Mouse (Mus musculus) heart, embryonic 11.5 days (tissue): ENCODE results near the gene Trim14. TPM values are rescaled to one million over a fixed set of nuclear protein-coding genes. Genes with fewer than 3 reads are reported as not detected.

Experiments
- ATAC-seq: fragments of 200-750 bp; cut with Nextera tagmentation; replicated peaks from 2 replicates; pipeline ENCODE4 v1.8.0; 2017; ENCODE audit warnings: moderate library complexity; ENCODE audit not compliant: insufficient number of reproducible peaks, low FRiP score, low TSS enrichment
- H3K27ac ChIP-seq: fragments of 300-500 bp; sonication (generic); 2 replicates; pipeline ENCODE4 v1.5.1; 2014; ENCODE audit warnings: mild to moderate bottlenecking, low read depth, low read length
- H3K27me3 ChIP-seq: fragments of 300-500 bp; sonication (generic); 2 replicates; pipeline ENCODE4 v1.6.1; 2014; ENCODE audit warnings: mild to moderate bottlenecking, low read length, mixed read lengths; ENCODE audit not compliant: control insufficient read depth, insufficient read depth
- H3K36me3 ChIP-seq: fragments of 300-500 bp; sonication (generic); 2 replicates; pipeline ENCODE4 v1.6.1; 2014; ENCODE audit warnings: mild to moderate bottlenecking, low read length, moderate library complexity, mixed read lengths; ENCODE audit not compliant: control insufficient read depth, insufficient read depth
- H3K4me1 ChIP-seq: fragments of 300-500 bp; sonication (generic); 2 replicates; pipeline ENCODE4 v1.6.1; 2014; ENCODE audit warnings: low read length; ENCODE audit not compliant: control insufficient read depth, insufficient read depth
- H3K4me2 ChIP-seq: fragments of 300-500 bp; sonication (generic); 2 replicates; pipeline ENCODE4 v1.6.1; 2014; ENCODE audit warnings: mild to moderate bottlenecking, moderate library complexity
- H3K4me3 ChIP-seq: fragments of 300-500 bp; sonication (generic); 2 replicates; pipeline ENCODE4 v1.5.1; 2014; ENCODE audit warnings: low read depth, low read length
- H3K9ac ChIP-seq: fragments of 300-500 bp; sonication (generic); 2 replicates; pipeline ENCODE4 v1.6.1; 2014; ENCODE audit warnings: mild to moderate bottlenecking, low read depth, low read length, moderate library complexity
- H3K9me3 ChIP-seq: fragments of 300-500 bp; sonication (generic); replicated peaks from 2 replicates; pipeline ENCODE4 v1.6.1; 2016; ENCODE audit warnings: low read length; ENCODE audit not compliant: control insufficient read depth
- WGBS: fragments of 180-500 bp; shearing (Covaris S2); extraction: QIAGEN DNeasy Blood & Tissue Kit; methylation state at CpG from one replicate; pipeline ENCODE4 v1.1.7; 2014; ENCODE audit not compliant: insufficient replicate concordance; 5-methylcytosine and 5-hydroxymethylcytosine counted together
- polyA plus RNA-seq: library from polyadenylated mRNA; unstranded; fragments of >200 nt; fragmentation: Nextera tagmentation; extraction: Ambion mirVana; gene quantifications from 2 replicates; pipeline ENCODE4 v1.2.1, GENCODE M21; 2014

Trim14 gene
- polyA plus RNA-seq, 1 experiment from 2014 or later = 1.8 TPM

DNA sequence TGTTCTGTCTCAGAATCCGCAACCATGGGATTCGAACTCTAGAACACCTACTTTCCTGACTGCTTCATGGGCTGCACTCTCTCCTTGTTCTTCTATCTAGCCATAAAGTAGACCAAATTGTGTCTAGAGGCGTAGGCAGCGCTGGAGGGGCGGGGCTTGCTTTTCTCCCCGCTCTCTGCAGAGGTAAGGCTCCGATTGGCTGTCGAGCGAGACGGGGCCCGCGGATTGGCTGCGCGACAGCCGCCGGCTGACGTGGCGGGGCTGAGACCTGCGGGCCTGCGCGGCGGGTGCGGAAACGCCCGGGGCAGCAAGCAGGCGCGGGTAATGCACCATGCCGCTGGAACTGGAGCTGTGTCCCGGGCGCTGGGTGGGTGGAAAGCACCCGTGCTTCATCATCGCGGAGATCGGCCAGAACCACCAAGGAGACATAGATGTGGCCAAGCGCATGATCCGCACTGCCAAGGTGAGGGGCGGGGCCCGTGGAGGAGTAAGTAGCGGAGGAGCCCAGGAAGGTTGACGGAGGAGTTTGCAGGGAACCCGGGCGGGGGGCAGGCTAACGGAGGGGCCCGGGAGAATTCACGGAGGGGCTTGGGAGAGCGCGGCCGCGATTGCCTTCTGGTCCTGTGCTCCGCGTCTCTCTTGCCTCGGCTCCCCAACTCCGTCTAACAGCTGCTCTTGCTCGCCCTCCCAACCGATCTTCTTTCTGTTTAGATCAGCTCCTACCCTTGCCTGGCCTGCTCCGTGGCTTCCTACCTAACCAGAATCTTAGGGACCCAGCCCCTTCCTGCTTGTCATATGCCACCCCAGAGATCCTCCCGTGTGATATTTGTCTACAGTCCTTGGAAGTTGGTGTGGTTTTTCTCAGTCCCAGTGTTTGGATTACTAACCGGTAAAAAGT, 46.7 kb downstream of the Trim14 start, which contains the start of gene Nans:
Nans (plus strand) TSS at position 221 of the 898 bp plus-strand sequence.
- WGBS = under 1% methylated on average over 57 of the region's 58 CpGs
- Histone ChIP-seq H3K9me3 (no peaks in the 10 kb centered on the region), H3K36me3 (peaks cover 4% of the 10 kb centered on the region), H3K4me2 (peak within 1 kb of the TSS; percentile 91), H3K9ac (peak within 1 kb of the TSS; percentile 91), H3K4me1 (peaks cover 10% of the 10 kb centered on the region), H3K4me3 (peak within 1 kb of the TSS; percentile 90), H3K27ac (peak within 1 kb of the TSS; percentile 71; the same call in 1 of the 2 replicates), H3K27me3 (no peaks in the 10 kb centered on the region)
- ATAC-seq = peak; percentile 93

GRCm38 (mm10) chr4:46487348-46487747, 48.6 kb downstream of the Trim14 start:
- Histone ChIP-seq H3K4me2 (no peak overlapping the region), H3K4me1 (peaks cover 10% of the 10 kb centered on the region), H3K9ac (no peak overlapping the region), H3K9me3 (no peaks in the 10 kb centered on the region), H3K4me3 (no peak overlapping the region), H3K36me3 (no peaks in the 10 kb centered on the region), H3K27ac (no peak overlapping the region), H3K27me3 (no peaks in the 10 kb centered on the region)
- ATAC-seq = no peak
- 82% methylated on average over 5 of the region's 5 CpGs for WGBS

DNA sequence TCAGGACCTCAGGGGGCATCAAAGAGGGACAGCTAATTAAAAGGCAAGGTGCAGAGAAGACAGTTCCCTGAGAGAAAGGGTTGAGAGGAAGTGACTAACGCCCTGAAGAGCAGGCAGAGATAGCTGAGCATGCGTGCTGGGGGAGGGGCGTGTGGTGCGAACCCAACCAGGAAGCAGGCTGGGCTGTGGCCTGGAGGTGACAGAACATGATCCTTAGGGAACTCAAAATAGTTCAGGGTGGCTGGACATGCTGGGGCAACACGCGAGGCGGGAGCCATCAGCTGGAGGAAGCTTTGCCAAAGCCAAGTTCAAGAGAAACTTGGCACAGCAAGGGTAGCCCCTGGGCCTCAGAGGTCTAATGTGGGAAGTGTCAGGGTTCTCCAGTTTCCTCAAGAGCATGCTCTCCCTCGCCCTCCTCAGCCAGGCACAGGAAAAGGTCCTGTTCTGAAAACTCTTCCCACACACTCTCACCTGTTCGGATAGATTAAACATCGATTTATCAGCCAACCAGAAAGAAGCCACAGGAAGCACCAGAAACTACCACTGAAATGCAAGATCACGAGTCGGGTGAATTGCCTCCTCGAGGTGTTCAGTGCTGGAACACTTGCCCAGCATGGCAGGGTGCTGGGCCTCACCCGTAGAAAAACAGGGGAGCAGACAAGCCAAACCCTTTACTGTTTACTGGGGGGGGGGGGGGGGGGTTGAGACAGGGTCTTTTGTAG, 50.1 kb downstream of the Trim14 start:
- Histone ChIP-seq H3K4me2 (peak overlapping the region; percentile 16; the same call in 1 of the 2 replicates), H3K9me3 (no peaks in the 10 kb centered on the region), H3K36me3 (no peaks in the 10 kb centered on the region), H3K27me3 (no peaks in the 10 kb centered on the region), H3K27ac (peak overlapping the region; percentile 67), H3K4me3 (no peak overlapping the region), H3K4me1 (peaks cover 10% of the 10 kb centered on the region), H3K9ac (peak overlapping the region; percentile 17)
- no peak for ATAC-seq
- 37% methylated on average over 14 of the region's 14 CpGs for WGBS

- no peaks in the 10 kb centered on the region for H3K27me3 ChIP-seq
- no peak overlapping the region for H3K4me2 ChIP-seq
- no peak overlapping the region for H3K9ac ChIP-seq
- H3K4me1 ChIP-seq = no peaks in the 10 kb centered on the region
- H3K27ac ChIP-seq = no peak overlapping the region
- no peak overlapping the region for H3K4me3 ChIP-seq
- peaks cover 10% of the 10 kb centered on the region for H3K36me3 ChIP-seq
- 85% methylated on average over 2 of the region's 2 CpGs for WGBS
- no peaks in the 10 kb centered on the region for H3K9me3 ChIP-seq
- no peak for ATAC-seq
Measured at GRCm38 (mm10) chr4:46479081-46479480, 56.9 kb downstream of the Trim14 start.

DNA sequence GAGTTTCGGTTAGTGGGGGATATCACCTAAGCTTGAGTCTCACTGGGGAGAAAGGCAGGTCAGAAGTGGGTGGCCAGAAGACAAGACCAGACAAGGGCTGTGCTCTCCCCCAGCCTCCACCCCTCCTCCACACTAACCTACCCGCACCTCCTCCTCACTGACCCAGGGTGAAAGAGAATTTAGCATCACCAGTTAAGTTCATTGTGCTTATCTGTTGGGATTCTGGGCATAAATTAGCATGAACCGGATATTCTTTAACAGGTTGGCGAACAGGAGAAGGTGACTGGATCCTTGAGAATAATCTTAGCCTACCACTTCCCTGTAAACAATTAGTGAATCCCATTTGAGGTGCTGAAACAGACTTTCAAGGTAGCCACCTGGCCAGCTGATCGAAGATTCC, 60.8 kb downstream of the Trim14 start:
- H3K9ac ChIP-seq = no peak overlapping the region
- no peak overlapping the region for H3K4me2 ChIP-seq
- no peaks in the 10 kb centered on the region for H3K4me1 ChIP-seq
- H3K4me3 ChIP-seq = no peak overlapping the region
- no peaks in the 10 kb centered on the region for H3K27me3 ChIP-seq
- WGBS = 89% methylated on average over 5 of the region's 5 CpGs
- peaks cover 41% of the 10 kb centered on the region for H3K36me3 ChIP-seq
- no peaks in the 10 kb centered on the region for H3K9me3 ChIP-seq
- no peak overlapping the region for H3K27ac ChIP-seq
- ATAC-seq = no peak

DNA sequence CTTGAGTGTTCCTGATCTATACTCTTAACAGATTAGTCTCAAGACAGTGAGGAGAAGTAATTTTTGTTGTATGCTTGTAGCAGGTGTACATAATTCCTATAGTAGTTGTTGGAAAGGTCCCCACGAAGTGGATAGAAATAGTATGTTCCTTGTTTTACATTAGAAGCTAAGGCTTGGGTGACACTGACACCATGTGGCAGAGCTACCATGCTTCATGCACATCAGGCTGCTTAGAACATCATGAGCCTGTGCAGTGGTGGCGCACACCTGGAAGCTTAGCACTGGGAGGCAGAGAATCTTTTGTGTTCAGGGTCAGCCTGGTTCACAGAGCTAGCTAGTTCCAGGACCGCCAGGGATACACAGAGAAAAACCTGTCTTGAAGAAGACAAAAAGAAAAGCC, 70.2 kb downstream of the Trim14 start:
- ATAC-seq = no peak
- no peaks in the 10 kb centered on the region for H3K9me3 ChIP-seq
- 91% methylated on average over 3 of the region's 3 CpGs for WGBS
- H3K36me3 ChIP-seq = peaks cover 64% of the 10 kb centered on the region
- H3K4me1 ChIP-seq = peaks cover 5% of the 10 kb centered on the region; the same call in 1 of the 2 replicates
- no peak overlapping the region for H3K27ac ChIP-seq
- H3K4me3 ChIP-seq = no peak overlapping the region
- no peak overlapping the region for H3K4me2 ChIP-seq
- no peak overlapping the region for H3K9ac ChIP-seq
- H3K27me3 ChIP-seq = no peaks in the 10 kb centered on the region

- 82% methylated on average over 7 of the region's 7 CpGs for WGBS
- 0 out of 2 replicates have a peak overlapping the region, but pooled peaks have one; percentile 35 for H3K27ac ChIP-seq
- ATAC-seq = no peak
- no peak overlapping the region for H3K4me3 ChIP-seq
- H3K9ac ChIP-seq = no peak overlapping the region
- peaks cover 8% of the 10 kb centered on the region for H3K4me1 ChIP-seq
- H3K36me3 ChIP-seq = peaks cover 41% of the 10 kb centered on the region
- no peaks in the 10 kb centered on the region for H3K27me3 ChIP-seq
- no peaks in the 10 kb centered on the region for H3K9me3 ChIP-seq
- no peak overlapping the region for H3K4me2 ChIP-seq
Measured at GRCm38 (mm10) chr4:46463130-46463830, 72.7 kb downstream of the Trim14 start.

- no peak overlapping the region for H3K4me3 ChIP-seq
- 94% methylated on average over 2 of the region's 2 CpGs for WGBS
- no peaks in the 10 kb centered on the region for H3K27me3 ChIP-seq
- H3K36me3 ChIP-seq = peaks cover 24% of the 10 kb centered on the region
- H3K27ac ChIP-seq = no peak overlapping the region
- no peaks in the 10 kb centered on the region for H3K9me3 ChIP-seq
- no peak overlapping the region for H3K4me2 ChIP-seq
- peaks cover 37% of the 10 kb centered on the region for H3K4me1 ChIP-seq
- ATAC-seq = no peak
- H3K9ac ChIP-seq = no peak overlapping the region
Measured at GRCm38 (mm10) chr4:46458411-46458810, 77.5 kb downstream of the Trim14 start.
